Mouse (Mus musculus): ENCODE data around the gene Ptpn6. TPM values are rescaled to one million over a fixed set of nuclear protein-coding genes. Genes with fewer than 3 reads are reported as not detected.

Gene Ptpn6
- polyA plus RNA-seq, 1 experiment from 2014 or later = 4.3 TPM

DNA sequence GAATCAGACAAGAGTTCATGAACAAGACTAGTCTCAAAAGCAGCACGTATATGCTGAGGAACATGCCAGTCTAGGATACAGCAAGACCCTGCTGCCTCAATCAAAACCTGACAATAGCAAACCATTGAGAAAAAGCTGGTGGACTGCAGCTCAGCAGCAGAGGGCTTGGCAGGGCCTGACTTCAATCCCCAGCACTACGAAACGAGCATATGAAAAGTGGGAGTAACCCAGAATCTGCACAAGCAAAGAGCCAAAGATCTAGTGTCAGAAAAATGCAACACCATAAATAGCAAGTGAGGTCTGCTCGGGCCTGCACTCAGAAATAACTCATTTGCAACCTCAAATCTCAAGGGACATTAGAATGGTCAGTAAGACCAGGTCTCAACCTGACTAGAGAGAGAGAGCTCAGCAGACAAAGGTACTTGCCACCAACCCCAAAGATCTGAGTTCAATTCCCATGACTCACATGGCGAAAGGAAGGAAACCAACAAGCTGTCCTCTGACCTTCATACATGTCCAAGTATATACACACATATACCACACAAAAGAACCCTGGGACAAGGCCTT lies 32.4 kb downstream of the Ptpn6 start:
- 88% methylated on average over 5 of the region's 5 CpGs for WGBS
- ATAC-seq (ENCODE audit: low FRiP score) (no peak), DNase-seq (ENCODE audit: low spot score) (no peak)
- no peak overlapping the region for H3K27ac ChIP-seq
- no peak overlapping the region for H3K4me2 ChIP-seq (replicated peaks)
- no peaks in the 10 kb centered on the region for H3K9me3 ChIP-seq (ENCODE audit: control insufficient read depth, low read length)
- H3K4me3 ChIP-seq (replicated peaks; ENCODE audit: low read length) = no peak overlapping the region
- no peak overlapping the region for H3K9ac ChIP-seq
- no peaks in the 10 kb centered on the region for H3K27me3 ChIP-seq (ENCODE audit: control insufficient read depth, insufficient read depth, low read length)
- H3K36me3 ChIP-seq (replicated peaks; ENCODE audit: control insufficient read depth, insufficient read depth) = peaks cover 60% of the 10 kb centered on the region
- H3K4me1 ChIP-seq (replicated peaks; ENCODE audit: control insufficient read depth, insufficient read depth, low read length) = peaks cover 9% of the 10 kb centered on the region

DNA sequence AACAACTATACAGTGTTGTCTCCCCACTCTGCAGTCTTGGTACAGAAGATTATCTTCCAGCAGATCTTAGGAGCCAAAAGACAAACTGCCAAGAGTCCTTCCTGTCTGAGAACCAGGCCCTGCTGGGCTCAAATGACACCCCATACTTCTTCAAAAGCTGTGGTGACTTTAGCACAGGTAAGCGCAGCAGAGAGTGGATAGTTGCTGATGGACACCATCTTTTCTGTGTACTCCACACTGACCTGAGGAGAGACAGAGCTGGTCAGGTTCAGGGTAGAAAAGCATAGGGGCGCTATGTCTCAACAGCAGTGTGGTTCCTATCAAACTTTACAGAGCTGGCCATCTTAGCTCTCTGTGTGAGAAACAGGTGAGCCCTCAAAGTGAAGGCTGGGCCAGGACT lies 34.1 kb downstream of the Ptpn6 start:
- Histone ChIP-seq H3K4me1 (replicated peaks; ENCODE audit: control insufficient read depth, insufficient read depth, low read length) (no peaks in the 10 kb centered on the region), H3K36me3 (replicated peaks; ENCODE audit: control insufficient read depth, insufficient read depth) (peaks cover 77% of the 10 kb centered on the region)
- DNase-seq (ENCODE audit: low spot score) = no peak

DNA sequence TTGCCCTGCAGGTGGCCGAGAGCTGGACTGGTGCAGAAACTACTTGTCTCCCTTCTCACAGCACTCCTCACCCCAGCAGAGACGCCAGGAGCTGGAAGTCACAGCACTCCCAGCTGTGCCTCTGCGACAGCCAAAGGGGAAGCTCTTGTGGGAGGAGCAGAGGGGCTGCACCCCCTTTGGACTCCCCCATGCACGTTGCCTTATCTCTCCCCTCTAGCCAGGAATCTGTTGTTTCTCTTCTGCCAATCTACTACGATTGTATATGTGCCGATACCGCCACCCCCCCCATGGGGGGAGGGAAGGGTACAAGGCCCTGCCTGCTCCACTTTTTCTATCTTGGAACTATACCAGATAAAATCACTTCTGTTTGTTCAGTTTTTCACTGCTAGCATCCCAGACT lies 34.7 kb downstream of the Ptpn6 start:
- H3K27ac ChIP-seq = no peak overlapping the region
- H3K9ac ChIP-seq = no peak overlapping the region
- no peak overlapping the region for H3K4me3 ChIP-seq (replicated peaks; ENCODE audit: low read length)
- no peak overlapping the region for H3K4me2 ChIP-seq (replicated peaks)
- no peaks in the 10 kb centered on the region for H3K4me1 ChIP-seq (replicated peaks; ENCODE audit: control insufficient read depth, insufficient read depth, low read length)
- no peaks in the 10 kb centered on the region for H3K9me3 ChIP-seq (ENCODE audit: control insufficient read depth, low read length)
- DNase-seq (ENCODE audit: low spot score) (no peak), ATAC-seq (ENCODE audit: low FRiP score) (no peak)
- H3K27me3 ChIP-seq (ENCODE audit: control insufficient read depth, insufficient read depth, low read length) = no peaks in the 10 kb centered on the region
- WGBS = 80% methylated on average over 7 of the region's 7 CpGs
- peaks cover 83% of the 10 kb centered on the region for H3K36me3 ChIP-seq (replicated peaks; ENCODE audit: control insufficient read depth, insufficient read depth)

More for the DNA sequence above, 34.1 kb downstream of the Ptpn6 start:
- Histone ChIP-seq H3K4me2 (replicated peaks) (no peak overlapping the region), H3K4me3 (replicated peaks; ENCODE audit: low read length) (no peak overlapping the region), H3K9me3 (ENCODE audit: control insufficient read depth, low read length) (no peaks in the 10 kb centered on the region), H3K27me3 (ENCODE audit: control insufficient read depth, insufficient read depth, low read length) (no peaks in the 10 kb centered on the region), H3K9ac (no peak overlapping the region), H3K27ac (no peak overlapping the region)
- ATAC-seq (ENCODE audit: low FRiP score) = no peak
- 95% methylated on average over 2 of the region's 2 CpGs for WGBS

DNA sequence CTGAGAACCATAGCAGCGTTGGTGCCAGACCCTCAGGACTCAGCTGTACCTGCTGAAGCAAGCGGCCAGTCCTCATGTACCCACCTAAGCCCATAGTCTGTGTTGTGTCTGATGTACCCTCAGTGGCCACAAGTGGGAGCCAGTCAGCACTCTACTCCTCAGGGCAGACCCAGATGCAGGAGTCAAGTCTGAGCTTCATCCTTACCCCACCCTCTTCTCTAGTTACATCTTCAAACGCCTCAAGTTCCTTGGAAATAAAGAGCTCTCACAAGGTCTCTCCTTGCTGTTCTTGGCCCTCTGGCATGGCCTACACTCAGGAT lies 35.8 kb downstream of the Ptpn6 start:
- Histone ChIP-seq H3K9me3 (ENCODE audit: control insufficient read depth, low read length) (no peaks in the 10 kb centered on the region), H3K27ac (no peak overlapping the region), H3K27me3 (ENCODE audit: control insufficient read depth, insufficient read depth, low read length) (no peaks in the 10 kb centered on the region), H3K4me3 (replicated peaks; ENCODE audit: low read length) (no peak overlapping the region), H3K36me3 (replicated peaks; ENCODE audit: control insufficient read depth, insufficient read depth) (peaks cover 76% of the 10 kb centered on the region), H3K9ac (no peak overlapping the region), H3K4me1 (replicated peaks; ENCODE audit: control insufficient read depth, insufficient read depth, low read length) (no peaks in the 10 kb centered on the region), H3K4me2 (replicated peaks) (no peak overlapping the region)
- ATAC-seq (ENCODE audit: low FRiP score) = peak; percentile 62; the same call in 1 of the 2 replicates
- peak; percentile 66 for DNase-seq (ENCODE audit: low spot score)
- WGBS = 55% methylated on average over 3 of the region's 3 CpGs

DNA sequence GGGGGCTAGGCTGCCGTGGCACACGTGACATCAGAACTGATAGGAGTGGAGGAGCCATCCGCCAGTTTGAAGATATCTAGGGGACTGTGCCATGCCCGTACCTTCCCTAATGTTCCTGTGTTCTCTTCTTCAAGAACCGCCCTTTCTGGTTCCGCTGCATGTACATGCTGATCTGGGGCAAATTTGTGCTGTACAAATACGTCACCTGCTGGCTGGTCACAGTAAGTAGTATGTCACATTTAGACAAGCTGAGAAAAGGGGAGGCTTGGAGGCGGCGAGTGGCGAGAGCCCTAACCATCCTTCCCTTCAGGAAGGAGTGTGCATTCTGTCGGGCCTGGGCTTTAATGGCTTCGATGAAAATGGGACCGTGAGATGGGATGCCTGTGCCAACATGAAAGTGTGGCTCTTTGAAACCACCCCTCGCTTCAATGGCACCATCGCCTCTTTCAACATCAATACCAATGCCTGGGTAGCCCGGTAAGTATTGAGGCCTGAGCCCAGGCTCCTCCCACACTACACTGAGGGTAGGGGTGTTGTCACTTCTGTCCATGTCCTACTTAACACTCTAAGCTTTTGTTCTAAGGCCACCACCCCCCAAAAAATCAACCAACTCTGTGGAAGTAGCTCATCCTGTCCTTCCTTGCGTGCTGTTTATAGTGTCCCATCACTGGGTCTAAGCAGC lies 36.3 kb downstream of the Ptpn6 start:
- no peak overlapping the region for H3K27ac ChIP-seq

DNA sequence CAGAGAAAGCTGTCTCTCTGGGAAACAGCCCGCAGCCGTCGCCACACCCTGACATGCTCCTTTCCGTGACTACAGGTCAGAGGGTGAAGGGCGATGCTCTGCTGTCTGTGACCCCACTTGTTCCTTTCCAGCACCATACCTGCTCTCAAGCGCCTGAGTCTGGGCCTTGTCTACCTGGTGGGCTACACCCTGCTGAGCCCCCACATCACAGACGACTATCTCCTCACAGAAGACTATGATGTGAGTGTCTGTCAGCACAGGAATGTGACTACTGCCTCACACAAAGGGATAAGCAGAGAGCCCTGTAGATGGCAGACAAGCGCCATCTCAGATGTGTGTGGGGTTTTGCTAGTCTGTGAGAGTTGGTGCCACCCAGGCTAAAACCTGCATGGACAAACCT lies 37.2 kb downstream of the Ptpn6 start:
- ATAC-seq (ENCODE audit: low FRiP score) (no peak), DNase-seq (ENCODE audit: low spot score) (no peak)
- Histone ChIP-seq H3K4me2 (replicated peaks) (no peak overlapping the region), H3K27me3 (ENCODE audit: control insufficient read depth, insufficient read depth, low read length) (no peaks in the 10 kb centered on the region), H3K27ac (no peak overlapping the region), H3K36me3 (replicated peaks; ENCODE audit: control insufficient read depth, insufficient read depth) (peaks cover 75% of the 10 kb centered on the region), H3K4me3 (replicated peaks; ENCODE audit: low read length) (no peak overlapping the region), H3K4me1 (replicated peaks; ENCODE audit: control insufficient read depth, insufficient read depth, low read length) (no peaks in the 10 kb centered on the region), H3K9ac (no peak overlapping the region), H3K9me3 (ENCODE audit: control insufficient read depth, low read length) (no peaks in the 10 kb centered on the region)
- 75% methylated on average over 8 of the region's 8 CpGs for WGBS

More for the DNA sequence above, 36.3 kb downstream of the Ptpn6 start:
- H3K9ac ChIP-seq = no peak overlapping the region
- ATAC-seq (ENCODE audit: low FRiP score) = peak; percentile 15; the same call in 1 of the 2 replicates
- no peak overlapping the region for H3K4me3 ChIP-seq (replicated peaks; ENCODE audit: low read length)
- H3K9me3 ChIP-seq (ENCODE audit: control insufficient read depth, low read length) = no peaks in the 10 kb centered on the region
- H3K4me1 ChIP-seq (replicated peaks; ENCODE audit: control insufficient read depth, insufficient read depth, low read length) = no peaks in the 10 kb centered on the region
- H3K4me2 ChIP-seq (replicated peaks) = no peak overlapping the region
- H3K27me3 ChIP-seq (ENCODE audit: control insufficient read depth, insufficient read depth, low read length) = no peaks in the 10 kb centered on the region
- no peak for DNase-seq (ENCODE audit: low spot score)
- 95% methylated on average over 17 of the region's 17 CpGs for WGBS
- H3K36me3 ChIP-seq (replicated peaks; ENCODE audit: control insufficient read depth, insufficient read depth) = peaks cover 76% of the 10 kb centered on the region

DNA sequence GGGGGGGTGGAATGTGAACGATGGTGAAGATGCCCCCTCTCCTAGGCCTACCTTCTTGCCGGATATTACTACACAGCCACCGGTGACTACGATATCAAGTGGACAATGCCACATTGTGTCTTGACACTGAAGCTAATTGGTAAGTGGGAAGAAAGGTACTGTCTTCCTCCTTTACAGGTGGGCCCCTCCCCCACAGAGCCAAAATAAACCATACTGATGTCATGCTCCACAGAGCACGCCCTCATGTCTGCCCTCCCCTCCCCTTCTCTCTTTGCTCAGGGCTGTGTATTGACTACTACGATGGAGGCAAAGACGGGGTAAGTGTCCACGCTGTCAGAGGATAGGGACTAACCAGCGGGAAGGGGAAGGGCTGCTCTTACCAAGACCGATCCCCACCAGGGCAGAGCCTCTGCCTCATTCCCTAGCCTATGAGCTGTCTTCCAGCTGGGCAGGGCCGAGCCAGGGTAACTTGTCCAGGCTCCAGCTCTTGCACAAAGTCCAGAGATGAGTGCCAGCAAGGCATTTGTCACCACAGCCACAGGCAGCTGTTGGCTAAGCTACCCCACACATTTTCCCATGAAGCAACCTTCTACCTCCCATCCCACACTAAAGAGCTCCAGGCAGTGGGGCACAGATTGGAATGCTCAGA lies 38.4 kb downstream of the Ptpn6 start:
- DNase-seq (ENCODE audit: low spot score) (no peak), ATAC-seq (ENCODE audit: low FRiP score) (peak; percentile 22; the same call in 1 of the 2 replicates)
- Histone ChIP-seq H3K4me2 (replicated peaks) (no peak overlapping the region), H3K4me1 (replicated peaks; ENCODE audit: control insufficient read depth, insufficient read depth, low read length) (no peaks in the 10 kb centered on the region), H3K4me3 (replicated peaks; ENCODE audit: low read length) (no peak overlapping the region), H3K9me3 (ENCODE audit: control insufficient read depth, low read length) (no peaks in the 10 kb centered on the region), H3K9ac (no peak overlapping the region), H3K27me3 (ENCODE audit: control insufficient read depth, insufficient read depth, low read length) (no peaks in the 10 kb centered on the region), H3K36me3 (replicated peaks; ENCODE audit: control insufficient read depth, insufficient read depth) (peaks cover 66% of the 10 kb centered on the region), H3K27ac (no peak overlapping the region)
- WGBS = 83% methylated on average over 11 of the region's 11 CpGs

DNA sequence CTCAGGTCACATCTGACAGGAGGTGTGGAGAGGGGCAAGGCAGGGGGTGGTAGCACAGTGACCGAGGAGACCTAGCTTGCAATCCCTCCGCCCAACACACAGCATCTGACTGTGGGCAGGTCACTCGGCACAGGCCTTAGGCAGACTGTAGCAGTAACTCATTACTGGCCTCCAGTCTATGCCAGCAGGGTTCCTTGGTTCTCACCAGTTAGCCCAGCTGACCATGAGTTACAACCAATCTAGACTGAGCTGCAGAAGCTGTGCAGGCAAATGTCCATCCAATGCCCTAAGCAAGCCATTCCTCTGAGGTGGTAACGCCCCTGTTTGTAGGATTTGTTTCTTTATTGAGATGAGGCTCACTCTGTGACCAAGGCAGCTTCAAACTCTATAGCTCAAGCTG lies 39.1 kb downstream of the Ptpn6 start:
- no peak overlapping the region for H3K9ac ChIP-seq
- DNase-seq (ENCODE audit: low spot score) (no peak), ATAC-seq (ENCODE audit: low FRiP score) (no peak)
- H3K27ac ChIP-seq = no peak overlapping the region
- WGBS = 86% methylated on average over 4 of the region's 4 CpGs
- H3K4me1 ChIP-seq (replicated peaks; ENCODE audit: control insufficient read depth, insufficient read depth, low read length) = no peaks in the 10 kb centered on the region; the same call in 1 of the 2 replicates
- H3K9me3 ChIP-seq (ENCODE audit: control insufficient read depth, low read length) = no peaks in the 10 kb centered on the region
- H3K36me3 ChIP-seq (replicated peaks; ENCODE audit: control insufficient read depth, insufficient read depth) = peaks cover 59% of the 10 kb centered on the region
- no peak overlapping the region for H3K4me2 ChIP-seq (replicated peaks)
- H3K4me3 ChIP-seq (replicated peaks; ENCODE audit: low read length) = no peak overlapping the region
- H3K27me3 ChIP-seq (ENCODE audit: control insufficient read depth, insufficient read depth, low read length) = no peaks in the 10 kb centered on the region

DNA sequence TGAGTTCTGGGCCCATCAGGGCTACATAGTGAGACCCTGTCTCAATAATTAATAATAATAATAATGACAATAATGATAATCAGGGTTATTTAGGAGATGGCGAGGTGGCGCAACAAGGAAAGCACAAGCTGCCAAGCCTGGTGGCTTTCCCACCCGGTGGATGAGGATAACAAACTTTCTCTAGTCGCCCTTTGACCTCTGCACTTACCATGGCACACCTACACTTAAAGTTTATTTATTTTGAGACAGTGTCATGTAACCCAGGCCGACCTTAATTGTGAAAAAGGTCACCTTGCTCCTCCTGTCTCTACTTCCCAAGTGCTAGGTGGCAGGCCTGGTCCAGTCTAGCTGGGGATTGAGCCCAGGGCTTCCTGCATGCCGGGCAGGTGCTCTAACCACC lies 39.8 kb downstream of the Ptpn6 start:
- Histone ChIP-seq H3K27me3 (ENCODE audit: control insufficient read depth, insufficient read depth, low read length) (no peaks in the 10 kb centered on the region), H3K4me2 (replicated peaks) (no peak overlapping the region), H3K4me1 (replicated peaks; ENCODE audit: control insufficient read depth, insufficient read depth, low read length) (no peaks in the 10 kb centered on the region; the same call in 1 of the 2 replicates), H3K4me3 (replicated peaks; ENCODE audit: low read length) (no peak overlapping the region), H3K36me3 (replicated peaks; ENCODE audit: control insufficient read depth, insufficient read depth) (peaks cover 53% of the 10 kb centered on the region), H3K9ac (no peak overlapping the region), H3K27ac (no peak overlapping the region), H3K9me3 (ENCODE audit: control insufficient read depth, low read length) (no peaks in the 10 kb centered on the region)
- WGBS = 88% methylated on average over 6 of the region's 6 CpGs
- no peak for ATAC-seq (ENCODE audit: low FRiP score)
- no peak for DNase-seq (ENCODE audit: low spot score)

All from hindbrain, embryonic 14.5 days (tissue).